Mouse (Mus musculus): ENCODE data around the gene Aknad1. TPM values are rescaled to one million over a fixed set of nuclear protein-coding genes. Genes with fewer than 3 reads are reported as not detected.
A peak's percentile ranks its signal among the peaks of the same experiment; 100 is the strongest.

The Aknad1 gene
- total RNA-seq, 2 experiments from 2014 or later: 1.2 to 1.3 TPM

- no peak for DNase-seq (ENCODE audit: low spot score in 2 of 2)
Observed at GRCm38 (mm10) chr3:108786520-108786919, 47.1 kb downstream of the Aknad1 start.

GRCm38 (mm10) chr3:108787754-108788454 is 48.4 kb downstream of the Aknad1 start:
- no peak for DNase-seq (ENCODE audit: low spot score in 2 of 2)

GRCm38 (mm10) chr3:108788455-108788794 is 49.0 kb downstream of the Aknad1 start:
- DNase-seq (ENCODE audit: low spot score in 2 of 2): no peak

- no peak for DNase-seq (ENCODE audit: low spot score in 2 of 2)
Observed at GRCm38 (mm10) chr3:108789299-108789698, 49.8 kb downstream of the Aknad1 start.

GRCm38 (mm10) chr3:108790499-108790898 is 51.0 kb downstream of the Aknad1 start:
- DNase-seq (ENCODE audit: low spot score in 2 of 2): no peak

- DNase-seq (ENCODE audit: low spot score in 2 of 2): no peak
Observed at GRCm38 (mm10) chr3:108791054-108791706, 51.7 kb downstream of the Aknad1 start.

- no peak for DNase-seq (ENCODE audit: low spot score in 2 of 2)
Observed at GRCm38 (mm10) chr3:108792420-108792819, 53.0 kb downstream of the Aknad1 start.

GRCm38 (mm10) chr3:108794780-108795179 is 55.3 kb downstream of the Aknad1 start:
- no peak for DNase-seq (ENCODE audit: low spot score in 2 of 2)

GRCm38 (mm10) chr3:108795554-108796299 is 56.3 kb downstream of the Aknad1 start:
- no peak for DNase-seq (ENCODE audit: low spot score in 2 of 2)

GRCm38 (mm10) chr3:108796386-108796785 is 56.9 kb downstream of the Aknad1 start:
- DNase-seq (ENCODE audit: low spot score in 2 of 2): no peak

GRCm38 (mm10) chr3:108797723-108798122 is 58.3 kb downstream of the Aknad1 start:
- no peak for DNase-seq (ENCODE audit: low spot score in 2 of 2)

GRCm38 (mm10) chr3:108798375-108798774 is 58.9 kb downstream of the Aknad1 start:
- DNase-seq (ENCODE audit: low spot score in 2 of 2): no peak

- DNase-seq (ENCODE audit: low spot score in 2 of 2): no peak
Observed at GRCm38 (mm10) chr3:108805622-108806021, 66.2 kb downstream of the Aknad1 start.

GRCm38 (mm10) chr3:108810747-108811263 is 71.3 kb downstream of the Aknad1 start:
- DNase-seq (ENCODE audit: low spot score in 2 of 2): no peak

GRCm38 (mm10) chr3:108815631-108816030 is 76.2 kb downstream of the Aknad1 start:
- no peak for DNase-seq (ENCODE audit: low spot score in 2 of 2)

GRCm38 (mm10) chr3:108830493-108830892 is 91.0 kb downstream of the Aknad1 start:
- DNase-seq (ENCODE audit: low spot score in 2 of 2): peak in 1 of 2 experiments; percentile 24

- DNase-seq (ENCODE audit: low spot score in 2 of 2): no peak
Observed at GRCm38 (mm10) chr3:108831750-108832149, 92.3 kb downstream of the Aknad1 start.

Other genes starting within 250 kb of the Aknad1 start
- gene 1700013F07Rik, start 205.5 kb upstream of the Aknad1 start, total RNA-seq (2021): not detected
- under 1 TPM in 1 of 2 experiments, not detected in 1; 0.10 TPM for gene 5330417C22Rik, start 203.1 kb upstream of the Aknad1 start, total RNA-seq (2021)
- gene Tmem167b, start 177.2 kb upstream of the Aknad1 start, total RNA-seq (2021): 10 to 100 TPM; 31.5 to 34.5 TPM
- gene Taf13, start 168.0 kb upstream of the Aknad1 start, total RNA-seq (2021): 10 to 100 TPM; 20.6 to 20.8 TPM
- gene Wdr47, start 148.4 kb upstream of the Aknad1 start, total RNA-seq (2021): 1 to 10 TPM; 7.7 to 8.9 TPM
- gene Clcc1, start 85.7 kb upstream of the Aknad1 start, total RNA-seq (2021): 10 to 100 TPM; 38.2 to 45.0 TPM
- gene Gpsm2, start 17.3 kb upstream of the Aknad1 start, total RNA-seq (2021): 10 to 100 TPM; 32.0 to 37.6 TPM
- 10 to 100 TPM; 40.8 to 44.2 TPM for gene Stxbp3, start 100.9 kb downstream of the Aknad1 start, total RNA-seq (2021)
- under 1 TPM; 0.31 to 0.42 TPM for gene Fndc7, start 150.3 kb downstream of the Aknad1 start, total RNA-seq (2021)
- 10 to 100 TPM; 40.8 to 45.6 TPM for gene Prpf38b, start 172.1 kb downstream of the Aknad1 start, total RNA-seq (2021)
- not detected for gene Henmt1, start 200.2 kb downstream of the Aknad1 start, total RNA-seq (2021)
- not detected for gene Gm9857, start 200.8 kb downstream of the Aknad1 start, total RNA-seq (2021)